Mouse (Mus musculus) small intestine, adult 10 weeks (tissue): ENCODE results near the gene Ncan. TPM values are rescaled to one million over a fixed set of nuclear protein-coding genes. Genes with fewer than 3 reads are reported as not detected.

Experiments used
- polyA plus RNA-seq: library from polyadenylated mRNA; stranded (reverse); fragments of 350-450 nt; fragmentation: Illumina TruSeq; extraction: RNeasy Lipid Tissue Mini Kit (QIAGEN cat#74804); gene quantifications from one replicate; pipeline ENCODE4 v1.2.3, GENCODE M21; 2014; ENCODE audit warnings: low replicate concordance

Ncan gene
- polyA plus RNA-seq: not detected

GRCm38 (mm10) chr8:70120667-70121066, at the start of gene Ncan:
TSS of gene Ncan (minus strand) at chr8:70120873.

GRCm38 (mm10) chr8:70139026-70139857, 18.6 kb upstream of the Ncan start, which contains the start of the genes Rfxank, Borcs8 and Mef2b:
TSS of gene Rfxank (minus strand) at chr8:70139154.
TSS of gene Borcs8 (plus strand) at chr8:70139499.
TSS of gene Mef2b (plus strand) at chr8:70139711.

GRCm38 (mm10) chr8:70131166-70131883, 10.7 kb upstream of the Ncan start, which contains the start of gene Nr2c2ap:
TSS of gene Nr2c2ap (plus strand) at chr8:70131333.

GRCm38 (mm10) chr8:70083285-70083684, 37.4 kb downstream of the Ncan start, which contains the start of gene Hapln4:
TSS of gene Hapln4 (plus strand) at chr8:70083457.

GRCm38 (mm10) chr8:70072441-70073069, 48.1 kb downstream of the Ncan start, which contains the start of gene Tm6sf2:
TSS of gene Tm6sf2 (plus strand) at chr8:70072924.

Other genes starting within 250 kb of the Ncan start
- not detected for gene Cilp2, start 233.2 kb downstream of the Ncan start, polyA plus RNA-seq
- gene Tssk6, start 218.7 kb downstream of the Ncan start, polyA plus RNA-seq: not detected
- not detected for gene Ndufa13, start 218.3 kb downstream of the Ncan start, polyA plus RNA-seq
- not detected for gene Yjefn3, start 218.2 kb downstream of the Ncan start, polyA plus RNA-seq
- gene Gatad2a, start 124.5 kb downstream of the Ncan start, polyA plus RNA-seq: 5.5 TPM
- 8.8 TPM for gene Mau2, start 78.1 kb downstream of the Ncan start, polyA plus RNA-seq
- gene Sugp1, start 78.1 kb downstream of the Ncan start, polyA plus RNA-seq: 5.9 TPM
- gene Tm6sf2, start 47.9 kb downstream of the Ncan start, polyA plus RNA-seq: 30.1 TPM
- gene Hapln4, start 37.4 kb downstream of the Ncan start, polyA plus RNA-seq: 0.15 TPM
- gene Nr2c2ap, start 10.5 kb upstream of the Ncan start, polyA plus RNA-seq: 0.37 TPM
- 0.33 TPM for gene Rfxank, start 18.3 kb upstream of the Ncan start, polyA plus RNA-seq
- gene Borcs8, start 18.6 kb upstream of the Ncan start, polyA plus RNA-seq: 2.0 TPM
- not detected for gene Mef2b, start 18.8 kb upstream of the Ncan start, polyA plus RNA-seq
- gene Tmem161a, start 51.5 kb upstream of the Ncan start, polyA plus RNA-seq: 3.5 TPM
- gene Slc25a42, start 91.4 kb upstream of the Ncan start, polyA plus RNA-seq: 1.2 TPM
- gene Sugp2, start 113.4 kb upstream of the Ncan start, polyA plus RNA-seq: 2.9 TPM
- 0.71 TPM for gene Armc6, start 113.6 kb upstream of the Ncan start, polyA plus RNA-seq
- gene Homer3, start 162.0 kb upstream of the Ncan start, polyA plus RNA-seq: not detected
- 4.1 TPM for gene Ddx49, start 181.6 kb upstream of the Ncan start, polyA plus RNA-seq
- gene Cope, start 181.6 kb upstream of the Ncan start, polyA plus RNA-seq: 0.59 TPM
- not detected for gene Cers1, start 194.9 kb upstream of the Ncan start, polyA plus RNA-seq
- not detected for gene Gdf1, start 208.9 kb upstream of the Ncan start, polyA plus RNA-seq
- 2.2 TPM for gene Upf1, start 232.4 kb upstream of the Ncan start, polyA plus RNA-seq